Mouse (Mus musculus) megakaryocyte progenitor cell, adult 5-6 weeks (primary cell): ENCODE data around the gene Rspo3. TPM values are rescaled to one million over a fixed set of nuclear protein-coding genes. Genes with fewer than 3 reads are reported as not detected.

Experiments used
- ATAC-seq: replicated peaks from 2 replicates; pipeline ENCODE4 v1.8.0; 2016; ENCODE audit warnings: mild to moderate bottlenecking, moderate TSS enrichment, inconsistent platforms; ENCODE audit not compliant: poor library complexity
- total RNA-seq, 2 experiments: library from RNA; stranded (forward) in 1 of 2; stranded (reverse) in 1 of 2; fragments of 157-497, 149-512 nt in 1 of 2; fragments of 200-1000 nt in 1 of 2; gene quantifications; 2 replicates each; pipeline versions ENCODE4 v1.2.3 to v1.2.4; 2015 to 2017

Rspo3 gene
- total RNA-seq, 2 experiments from 2014 or later = not detected

DNA sequence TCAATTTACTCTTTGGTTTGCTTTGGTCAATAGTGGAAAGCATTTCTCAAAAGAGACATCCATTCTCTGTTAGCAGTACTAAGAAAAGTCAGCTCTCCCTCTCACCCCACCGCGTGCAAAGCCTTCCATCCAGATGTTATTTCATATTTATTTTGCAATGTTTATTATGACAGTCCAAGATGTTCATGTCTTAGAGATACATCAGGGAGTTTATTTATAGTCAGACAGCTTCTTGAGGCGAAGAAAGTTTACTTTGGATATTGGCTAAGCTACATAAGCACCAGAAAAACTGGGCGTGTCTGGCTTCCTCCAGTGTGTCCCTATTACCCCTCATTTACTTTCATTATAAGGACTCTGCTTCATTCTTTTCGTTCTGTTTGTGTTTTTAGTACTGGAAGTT is 94.4 kb downstream of the Rspo3 start:
- no peak for ATAC-seq

- ATAC-seq = no peak
These were observed 102.7 kb downstream of the Rspo3 start for GRCm38 (mm10) chr10:29432935-29433453.

GRCm38 (mm10) chr10:29426660-29427059 is 109.0 kb downstream of the Rspo3 start:
- ATAC-seq = no peak

- no peak for ATAC-seq
These were observed 111.1 kb downstream of the Rspo3 start for GRCm38 (mm10) chr10:29424571-29424970.

- no peak for ATAC-seq
These were observed 121.3 kb downstream of the Rspo3 start for GRCm38 (mm10) chr10:29414361-29414760.

DNA sequence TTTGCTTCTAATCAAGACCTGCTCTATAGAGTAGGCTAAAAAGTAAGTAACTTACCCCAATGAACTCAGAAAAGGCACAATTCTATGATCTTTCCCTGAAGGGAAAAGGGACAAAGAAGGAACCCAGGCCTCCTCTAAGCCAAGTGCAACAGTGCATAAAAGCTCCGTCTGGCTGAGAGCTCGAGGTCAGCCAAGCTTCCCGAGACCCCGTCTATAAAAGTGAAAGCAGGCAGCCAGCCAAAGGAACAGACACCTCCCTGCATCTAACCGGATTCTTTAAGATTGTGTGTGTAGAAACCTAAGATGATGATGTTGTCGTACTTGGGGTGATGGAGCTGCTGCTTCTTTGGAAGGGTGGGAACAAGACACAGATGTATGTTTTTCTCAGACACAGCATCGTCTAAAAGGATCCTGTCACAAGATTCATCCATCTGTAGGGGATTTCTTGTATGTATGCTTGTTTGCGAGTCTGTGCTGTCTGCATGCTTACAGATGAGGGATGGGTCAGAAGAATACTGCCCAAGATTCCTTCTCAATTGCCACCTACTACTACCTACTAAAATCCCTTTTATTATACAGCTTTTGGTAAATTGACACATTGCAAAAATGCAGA is 132.9 kb downstream of the Rspo3 start:
- no peak for ATAC-seq

Other genes with a start within 250 kb of the Rspo3 start
- 17.8 and 19.2 TPM in 2 replicates for gene Echdc1, start 222.7 kb downstream of the Rspo3 start, total RNA-seq (2015)
- 22.3 and 33.7 TPM in 2 replicates for gene Echdc1, start 222.7 kb downstream of the Rspo3 start, total RNA-seq (2017)
- 31.0 and 34.3 TPM in 2 replicates for gene Rnf146, start 173.4 kb downstream of the Rspo3 start, total RNA-seq (2015)
- 57.5 and 61.9 TPM in 2 replicates for gene Rnf146, start 173.4 kb downstream of the Rspo3 start, total RNA-seq (2017)